Mouse (Mus musculus) embryo, embryonic 10 days (tissue): Measurements from ENCODE around the gene Tubgcp6.
A peak's percentile ranks its signal among the peaks of the same experiment; 100 is the strongest.

ENCODE experiments used
- DNase-seq: peaks from one replicate; pipeline ENCODE4 v3.0.0-alpha.2; 2015; ENCODE audit warnings: low spot score

Gene Tubgcp6

GRCm38 (mm10) chr15:89103921-89104320 lies 19.0 kb downstream of the Tubgcp6 start:
- DNase-seq: no peak

GRCm38 (mm10) chr15:89102646-89103045 lies 20.3 kb downstream of the Tubgcp6 start:
- peak; percentile 22 for DNase-seq

GRCm38 (mm10) chr15:89100823-89101222 lies 22.1 kb downstream of the Tubgcp6 start:
- DNase-seq: no peak

- no peak for DNase-seq
These were observed 24.3 kb downstream of the Tubgcp6 start for GRCm38 (mm10) chr15:89098616-89099015.

GRCm38 (mm10) chr15:89097450-89097849 lies 25.5 kb downstream of the Tubgcp6 start:
- DNase-seq: no peak

- DNase-seq: no peak
These were observed 30.7 kb downstream of the Tubgcp6 start for GRCm38 (mm10) chr15:89092181-89092580.

- DNase-seq: no peak
These were observed 32.2 kb downstream of the Tubgcp6 start for GRCm38 (mm10) chr15:89090662-89091061.

- peak; percentile 29 for DNase-seq
These were observed 33.5 kb downstream of the Tubgcp6 start for GRCm38 (mm10) chr15:89089248-89090051.

GRCm38 (mm10) chr15:89088607-89089247 lies 34.2 kb downstream of the Tubgcp6 start, which contains the start of gene Selenoo:
Gene Selenoo (plus strand): TSS chr15:89089084.
- DNase-seq: peak; percentile 95

GRCm38 (mm10) chr15:89084826-89085225 lies 38.1 kb downstream of the Tubgcp6 start:
- no peak for DNase-seq

GRCm38 (mm10) chr15:89083906-89084305 lies 39.0 kb downstream of the Tubgcp6 start:
- DNase-seq: no peak

GRCm38 (mm10) chr15:89078208-89078836 lies 44.6 kb downstream of the Tubgcp6 start:
- DNase-seq: no peak

GRCm38 (mm10) chr15:89076156-89076731 lies 46.7 kb downstream of the Tubgcp6 start:
- peak; percentile 38 for DNase-seq

GRCm38 (mm10) chr15:89075478-89076147 lies 47.3 kb downstream of the Tubgcp6 start:
- DNase-seq: peak; percentile 83

- no peak for DNase-seq
These were observed 48.1 kb downstream of the Tubgcp6 start, which contains the start of gene Trabd for GRCm38 (mm10) chr15:89074613-89075477. Gene Trabd (plus strand): TSS chr15:89075124.

GRCm38 (mm10) chr15:89073993-89074603 lies 48.8 kb downstream of the Tubgcp6 start:
- DNase-seq: no peak

GRCm38 (mm10) chr15:89070606-89071005 lies 52.3 kb downstream of the Tubgcp6 start:
- DNase-seq: no peak

GRCm38 (mm10) chr15:89069336-89069840 lies 53.5 kb downstream of the Tubgcp6 start:
- no peak for DNase-seq

GRCm38 (mm10) chr15:89068226-89068625 lies 54.7 kb downstream of the Tubgcp6 start:
- peak; percentile 15 for DNase-seq

GRCm38 (mm10) chr15:89067609-89068008 lies 55.3 kb downstream of the Tubgcp6 start:
- peak; percentile 12 for DNase-seq
